Mouse (Mus musculus): ENCODE measurements around the gene L2hgdh. TPM values are rescaled to one million over a fixed set of nuclear protein-coding genes. Genes with fewer than 3 reads are reported as not detected.

Gene L2hgdh
- polyA plus RNA-seq, 1 experiment from 2014 or later = 21.0 TPM

DNA sequence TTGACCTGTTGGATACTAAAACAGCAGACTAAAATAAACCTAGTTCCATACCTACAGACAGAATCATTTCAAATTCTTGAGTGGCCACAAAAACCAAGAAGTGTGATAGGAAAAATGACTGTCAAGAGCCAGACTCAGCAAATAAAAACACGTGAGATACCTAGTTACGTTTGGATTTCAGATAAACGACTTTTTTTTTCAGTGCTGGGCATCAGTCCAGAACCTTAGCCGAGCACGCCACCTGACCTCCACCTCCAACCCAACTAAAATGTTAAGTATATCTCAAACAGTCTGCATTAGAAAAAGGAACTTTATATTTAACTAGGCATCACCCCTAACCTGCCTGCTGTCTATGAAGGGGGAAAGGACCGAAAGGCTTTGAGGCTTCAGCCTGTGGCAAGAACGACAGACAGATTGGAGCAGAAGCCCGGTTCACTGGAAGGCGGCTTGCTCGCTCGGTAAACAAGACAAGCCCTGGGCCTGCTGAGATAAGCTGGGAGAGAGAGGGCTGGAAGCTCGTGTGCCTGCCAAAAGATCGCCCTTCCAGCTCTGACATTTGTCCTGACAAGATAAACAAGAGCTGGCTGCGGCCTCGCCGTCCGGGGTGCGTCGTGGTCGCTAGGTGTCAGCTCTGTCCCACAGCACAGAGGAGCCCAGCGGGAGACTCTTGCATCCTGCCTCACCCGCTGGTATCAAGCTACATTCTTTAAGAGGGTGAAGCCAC, 32.9 kb upstream of the L2hgdh start:
- H3K27ac ChIP-seq = peak overlapping the region; percentile 77
- 19% methylated on average over 22 of the region's 22 CpGs for WGBS
- peaks cover 5% of the 10 kb centered on the region; the same call in 1 of the 2 replicates for H3K27me3 ChIP-seq (ENCODE audit: poor library complexity, severe bottlenecking)
- H3K4me1 ChIP-seq = peaks cover 20% of the 10 kb centered on the region
- DNase-seq (ENCODE audit: extremely low spot score, low spot score) = peak; percentile 71
- no peaks in the 10 kb centered on the region for H3K36me3 ChIP-seq (replicated peaks)
- H3K9me3 ChIP-seq = no peaks in the 10 kb centered on the region
- H3K4me3 ChIP-seq = peak overlapping the region; percentile 42

DNA sequence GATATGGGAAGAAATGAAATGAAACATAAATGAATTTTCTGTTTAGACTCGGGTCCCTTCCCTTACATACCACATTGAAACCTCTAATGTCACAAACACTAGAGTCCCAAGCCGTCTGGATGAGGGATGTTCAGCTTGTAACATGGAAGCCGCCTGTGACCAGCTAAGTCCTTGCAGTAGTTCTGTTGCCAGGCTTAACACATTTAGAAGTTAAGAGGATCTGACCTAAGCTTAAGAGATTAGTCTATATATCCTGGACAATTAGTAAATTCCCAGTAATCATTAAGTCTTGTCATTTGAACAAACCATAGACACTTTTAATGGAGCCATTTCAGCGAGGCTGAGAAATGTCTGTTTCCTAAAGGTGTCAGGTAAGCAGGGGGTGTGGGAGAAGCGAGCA, 31.3 kb upstream of the L2hgdh start:
- peaks cover 5% of the 10 kb centered on the region; the same call in 1 of the 2 replicates for H3K27me3 ChIP-seq (ENCODE audit: poor library complexity, severe bottlenecking)
- no peak for DNase-seq (ENCODE audit: extremely low spot score, low spot score)
- WGBS = 83% methylated on average over 5 of the region's 5 CpGs
- no peak overlapping the region for H3K27ac ChIP-seq
- no peak overlapping the region for H3K4me3 ChIP-seq
- H3K9me3 ChIP-seq = no peaks in the 10 kb centered on the region
- H3K36me3 ChIP-seq (replicated peaks) = no peaks in the 10 kb centered on the region
- H3K4me1 ChIP-seq = peaks cover 30% of the 10 kb centered on the region

- H3K27ac ChIP-seq = no peak overlapping the region
- H3K36me3 ChIP-seq (replicated peaks) = no peaks in the 10 kb centered on the region
- DNase-seq (ENCODE audit: extremely low spot score, low spot score) = no peak
- H3K4me1 ChIP-seq = peaks cover 24% of the 10 kb centered on the region
- H3K9me3 ChIP-seq = no peaks in the 10 kb centered on the region
- 85% methylated on average over 5 of the region's 5 CpGs for WGBS
- peaks cover 5% of the 10 kb centered on the region; the same call in 1 of the 2 replicates for H3K27me3 ChIP-seq (ENCODE audit: poor library complexity, severe bottlenecking)
- H3K4me3 ChIP-seq = no peak overlapping the region
Measured at GRCm38 (mm10) chr12:69753936-69754335, 29.3 kb upstream of the L2hgdh start.

GRCm38 (mm10) chr12:69751864-69752341, 27.2 kb upstream of the L2hgdh start:
- no peaks in the 10 kb centered on the region for H3K9me3 ChIP-seq
- no peaks in the 10 kb centered on the region for H3K36me3 ChIP-seq (replicated peaks)
- peaks cover 10% of the 10 kb centered on the region for H3K4me1 ChIP-seq
- no peak for DNase-seq (ENCODE audit: extremely low spot score, low spot score)
- peaks cover 5% of the 10 kb centered on the region; the same call in 1 of the 2 replicates for H3K27me3 ChIP-seq (ENCODE audit: poor library complexity, severe bottlenecking)
- no peak overlapping the region for H3K4me3 ChIP-seq
- peak overlapping the region; percentile 62 for H3K27ac ChIP-seq
- WGBS = 35% methylated on average over 10 of the region's 10 CpGs

- Histone ChIP-seq H3K36me3 (replicated peaks) (no peaks in the 10 kb centered on the region), H3K4me1 (no peaks in the 10 kb centered on the region), H3K9me3 (no peaks in the 10 kb centered on the region), H3K4me3 (no peak overlapping the region), H3K27ac (no peak overlapping the region), H3K27me3 (ENCODE audit: poor library complexity, severe bottlenecking) (no peaks in the 10 kb centered on the region)
- no peak for DNase-seq (ENCODE audit: extremely low spot score, low spot score)
- 87% methylated on average over 5 of the region's 5 CpGs for WGBS
Measured at GRCm38 (mm10) chr12:69744138-69744537, 19.5 kb upstream of the L2hgdh start.

DNA sequence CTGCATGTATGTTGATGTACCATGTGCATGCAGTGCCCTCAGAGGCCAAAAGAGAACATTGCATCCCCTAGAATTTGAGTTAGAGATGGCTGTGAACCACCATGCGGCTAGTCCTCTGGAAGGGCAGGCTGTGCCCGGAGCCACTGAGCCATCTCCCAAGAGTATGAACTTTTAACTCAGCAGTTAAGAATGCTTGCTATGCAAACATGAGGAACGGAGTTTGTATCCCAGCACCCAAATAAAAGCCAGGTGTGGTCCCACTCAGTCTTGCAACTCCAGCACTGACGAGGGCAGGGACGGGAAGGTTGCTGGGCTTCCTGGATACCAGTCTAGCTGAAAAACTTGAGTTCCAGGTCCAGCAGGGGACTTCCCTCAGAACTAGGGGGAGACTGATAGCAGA, 17.3 kb upstream of the L2hgdh start:
- no peak for DNase-seq (ENCODE audit: extremely low spot score, low spot score)
- Histone ChIP-seq H3K9me3 (no peaks in the 10 kb centered on the region), H3K27me3 (ENCODE audit: poor library complexity, severe bottlenecking) (no peaks in the 10 kb centered on the region), H3K4me3 (no peak overlapping the region), H3K27ac (no peak overlapping the region), H3K4me1 (no peaks in the 10 kb centered on the region), H3K36me3 (replicated peaks) (no peaks in the 10 kb centered on the region)
- WGBS = 82% methylated on average over 5 of the region's 5 CpGs

GRCm38 (mm10) chr12:69733923-69734322, 9.2 kb upstream of the L2hgdh start:
- no peaks in the 10 kb centered on the region for H3K36me3 ChIP-seq (replicated peaks)
- H3K27ac ChIP-seq = 0 out of 2 replicates have a peak overlapping the region, but pooled peaks have one; percentile 6
- DNase-seq (ENCODE audit: extremely low spot score, low spot score) = no peak
- H3K9me3 ChIP-seq = no peaks in the 10 kb centered on the region
- no peaks in the 10 kb centered on the region for H3K4me1 ChIP-seq
- WGBS = 87% methylated on average over 3 of the region's 3 CpGs
- no peak overlapping the region for H3K4me3 ChIP-seq
- H3K27me3 ChIP-seq (ENCODE audit: poor library complexity, severe bottlenecking) = no peaks in the 10 kb centered on the region

- no peaks in the 10 kb centered on the region for H3K27me3 ChIP-seq (ENCODE audit: poor library complexity, severe bottlenecking)
- 37% methylated on average over 2 of the region's 2 CpGs for WGBS
- no peak overlapping the region for H3K4me3 ChIP-seq
- no peaks in the 10 kb centered on the region for H3K9me3 ChIP-seq
- no peaks in the 10 kb centered on the region for H3K4me1 ChIP-seq
- H3K27ac ChIP-seq = no peak overlapping the region
- H3K36me3 ChIP-seq (replicated peaks) = no peaks in the 10 kb centered on the region
- DNase-seq (ENCODE audit: extremely low spot score, low spot score) = no peak
Measured at GRCm38 (mm10) chr12:69733518-69733917, 8.8 kb upstream of the L2hgdh start.

DNA sequence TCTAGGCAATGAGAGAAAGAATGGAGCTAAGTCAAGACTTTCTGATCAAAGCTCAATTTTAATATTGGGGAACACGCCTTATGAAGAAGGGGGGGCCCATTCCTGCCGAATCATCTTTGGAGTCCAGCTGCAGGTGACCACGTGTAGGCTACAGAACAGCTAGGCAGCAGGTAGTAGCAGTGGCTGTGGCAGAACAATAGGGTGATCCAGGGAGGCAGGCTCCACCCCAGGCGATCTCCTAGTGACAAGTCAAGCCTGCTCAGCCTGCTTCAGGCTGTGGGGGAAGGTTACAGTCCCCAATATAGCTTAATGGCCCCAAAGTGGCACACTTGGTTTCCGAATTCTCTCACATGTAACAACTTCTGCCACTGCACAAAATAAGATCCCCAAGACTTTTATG, 7.5 kb upstream of the L2hgdh start:
- Histone ChIP-seq H3K36me3 (replicated peaks) (no peaks in the 10 kb centered on the region), H3K9me3 (no peaks in the 10 kb centered on the region), H3K4me1 (no peaks in the 10 kb centered on the region), H3K27ac (no peak overlapping the region), H3K27me3 (ENCODE audit: poor library complexity, severe bottlenecking) (no peaks in the 10 kb centered on the region), H3K4me3 (no peak overlapping the region)
- no peak for DNase-seq (ENCODE audit: extremely low spot score, low spot score)
- WGBS = 39% methylated on average over 5 of the region's 5 CpGs

DNA sequence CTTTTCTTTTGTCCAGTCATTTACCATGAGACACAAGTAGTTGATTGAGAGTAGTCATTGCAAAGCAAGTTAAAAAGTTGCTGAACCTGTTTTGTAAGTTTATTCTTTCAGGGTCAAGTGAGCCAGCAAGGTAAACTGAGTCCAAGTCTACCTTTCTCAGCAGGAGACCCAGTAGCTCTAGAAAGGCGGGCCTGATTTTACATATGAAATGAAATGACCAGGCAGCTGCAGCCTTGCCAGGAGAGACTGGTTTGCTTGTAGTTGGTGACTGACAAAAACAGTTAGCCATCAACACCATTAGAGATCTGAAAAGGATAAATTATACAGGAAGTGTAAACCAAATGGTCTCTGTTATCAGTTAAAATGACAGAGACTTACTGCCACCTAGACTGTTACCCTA, 5.6 kb upstream of the L2hgdh start:
- DNase-seq (ENCODE audit: extremely low spot score, low spot score) = no peak
- no peaks in the 10 kb centered on the region for H3K36me3 ChIP-seq (replicated peaks)
- H3K4me1 ChIP-seq = peaks cover 6% of the 10 kb centered on the region
- no peaks in the 10 kb centered on the region for H3K27me3 ChIP-seq (ENCODE audit: poor library complexity, severe bottlenecking)
- 83% methylated on average over 1 of the region's 1 CpGs for WGBS
- H3K27ac ChIP-seq = no peak overlapping the region
- H3K9me3 ChIP-seq = no peaks in the 10 kb centered on the region
- no peak overlapping the region for H3K4me3 ChIP-seq

GRCm38 (mm10) chr12:69729246-69729645, 4.6 kb upstream of the L2hgdh start:
- no peak overlapping the region for H3K4me3 ChIP-seq
- no peaks in the 10 kb centered on the region for H3K27me3 ChIP-seq (ENCODE audit: poor library complexity, severe bottlenecking)
- H3K36me3 ChIP-seq (replicated peaks) = no peaks in the 10 kb centered on the region
- no peak for DNase-seq (ENCODE audit: extremely low spot score, low spot score)
- H3K4me1 ChIP-seq = peaks cover 14% of the 10 kb centered on the region
- H3K9me3 ChIP-seq = no peaks in the 10 kb centered on the region
- no peak overlapping the region for H3K27ac ChIP-seq
- 93% methylated on average over 1 of the region's 1 CpGs for WGBS

- DNase-seq (ENCODE audit: extremely low spot score, low spot score) = no peak
- H3K27ac ChIP-seq = peak overlapping the region; percentile 88
- 3% methylated on average over 24 of the region's 24 CpGs for WGBS
- peaks cover 17% of the 10 kb centered on the region for H3K9me3 ChIP-seq
- peak overlapping the region; percentile 82 for H3K4me3 ChIP-seq
- peaks cover 30% of the 10 kb centered on the region for H3K36me3 ChIP-seq (replicated peaks)
- no peaks in the 10 kb centered on the region for H3K27me3 ChIP-seq (ENCODE audit: poor library complexity, severe bottlenecking)
- peaks cover 24% of the 10 kb centered on the region for H3K4me1 ChIP-seq
Measured at GRCm38 (mm10) chr12:69724018-69724710, 509 bp downstream of the L2hgdh start.

- DNase-seq (ENCODE audit: extremely low spot score, low spot score) = no peak
- 63% methylated on average over 2 of the region's 2 CpGs for WGBS
- H3K4me1 ChIP-seq = peaks cover 24% of the 10 kb centered on the region
- H3K27ac ChIP-seq = no peak overlapping the region
- peak overlapping the region; percentile 82 for H3K4me3 ChIP-seq
- no peaks in the 10 kb centered on the region for H3K27me3 ChIP-seq (ENCODE audit: poor library complexity, severe bottlenecking)
- peaks cover 38% of the 10 kb centered on the region for H3K36me3 ChIP-seq (replicated peaks)
- peaks cover 25% of the 10 kb centered on the region for H3K9me3 ChIP-seq
Measured at GRCm38 (mm10) chr12:69723376-69723775, 1.3 kb downstream of the L2hgdh start.

Data from forebrain, embryonic 10.5 days (tissue).